Mouse (Mus musculus) liver, embryonic 13.5 days (tissue): ENCODE data around the gene Map2k6. TPM values are rescaled to one million over a fixed set of nuclear protein-coding genes. Genes with fewer than 3 reads are reported as not detected.
A peak's percentile ranks its signal among the peaks of the same experiment; 100 is the strongest.

Experiments used
- ATAC-seq: fragments of 200-750 bp; cut with Nextera tagmentation; 2 replicates; pipeline ENCODE4 v1.8.0; 2017; ENCODE audit warnings: low read depth, mild to moderate bottlenecking, moderate number of reproducible peaks, moderate library complexity
- DNase-seq: peaks from one replicate; pipeline ENCODE4 v3.0.0; 2022
- H3K27ac ChIP-seq: fragments of 300-500 bp; sonication (generic); 2 replicates; pipeline ENCODE4 v1.5.1; 2015; ENCODE audit warnings: moderate library complexity, mild to moderate bottlenecking, inconsistent platforms
- H3K27me3 ChIP-seq: fragments of 300-500 bp; sonication (generic); 2 replicates; pipeline ENCODE4 v1.6.1; 2015; ENCODE audit warnings: mild to moderate bottlenecking, inconsistent platforms
- H3K36me3 ChIP-seq: fragments of 300-500 bp; sonication (generic); 2 replicates; pipeline ENCODE4 v1.6.1; 2015; ENCODE audit warnings: mild to moderate bottlenecking, inconsistent platforms
- H3K4me1 ChIP-seq: fragments of 300-500 bp; sonication (generic); replicated peaks from 2 replicates; pipeline ENCODE4 v1.6.1; 2015; ENCODE audit warnings: inconsistent platforms
- H3K4me2 ChIP-seq: fragments of 300-500 bp; sonication (generic); 2 replicates; pipeline ENCODE4 v1.6.1; 2015; ENCODE audit warnings: inconsistent platforms, mild to moderate bottlenecking, moderate library complexity
- H3K4me3 ChIP-seq: fragments of 300-500 bp; sonication (generic); replicated peaks from 2 replicates; pipeline ENCODE4 v1.5.1; 2015; ENCODE audit warnings: mild to moderate bottlenecking, inconsistent platforms
- H3K9ac ChIP-seq: fragments of 300-500 bp; sonication (generic); 2 replicates; pipeline ENCODE4 v1.6.1; 2015; ENCODE audit warnings: mild to moderate bottlenecking, inconsistent platforms
- H3K9me3 ChIP-seq: fragments of 300-500 bp; sonication (generic); replicated peaks from 2 replicates; pipeline ENCODE4 v1.6.1; 2016; ENCODE audit warnings: inconsistent platforms
- WGBS: fragments of 180-500 bp; shearing (Covaris S2); methylation state at CpG from one replicate; pipeline ENCODE4 v1.1.7; 2015; ENCODE audit not compliant: insufficient replicate concordance; 5-methylcytosine and 5-hydroxymethylcytosine counted together
- polyA plus RNA-seq: library from polyadenylated mRNA; unstranded; fragments of >200 nt; fragmentation: Nextera tagmentation; extraction: Ambion mirVana; gene quantifications from 2 replicates; pipeline ENCODE4 v1.2.1, GENCODE M21; 2015

Gene Map2k6
- polyA plus RNA-seq, 1 experiment from 2014 or later, result 4.4 TPM

- DNase-seq (no peak), ATAC-seq (no peak)
- 78% methylated on average over 12 of the region's 12 CpGs for whole genome bisulfite sequencing
- Histone ChIP-seq H3K36me3 (no peaks in the 10 kb centered on the region), H3K9ac (no peak overlapping the region), H3K4me1 (peaks cover 17% of the 10 kb centered on the region), H3K27ac (no peak overlapping the region), H3K4me2 (no peak overlapping the region), H3K4me3 (no peak overlapping the region), H3K9me3 (peaks cover 3% of the 10 kb centered on the region; the same call in 1 of the 2 replicates), H3K27me3 (no peaks in the 10 kb centered on the region)
Observed at GRCm38 (mm10) chr11:110436998-110437397, 38.1 kb downstream of the Map2k6 start.

DNA sequence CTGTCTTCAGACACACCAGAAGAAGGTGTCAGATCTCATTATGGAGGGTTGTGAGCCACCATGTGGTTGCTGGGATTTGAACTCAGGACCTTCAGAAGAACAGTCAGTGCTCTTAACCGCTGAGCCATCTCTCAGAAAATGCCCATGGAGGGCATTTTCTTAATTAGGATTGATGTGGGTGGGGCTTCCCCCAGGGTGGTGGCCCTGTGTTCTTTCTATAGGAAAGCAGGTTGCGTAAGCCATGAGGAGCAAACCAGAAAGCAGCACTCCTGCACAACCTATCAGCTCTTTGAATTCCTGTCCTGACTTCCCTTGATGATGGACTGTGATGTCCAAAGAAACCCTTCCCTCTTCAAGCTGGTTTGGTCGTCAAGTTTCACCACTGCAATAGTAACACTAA lies 39.2 kb downstream of the Map2k6 start:
- no peak overlapping the region for H3K9ac ChIP-seq
- H3K9me3 ChIP-seq, result peaks cover 3% of the 10 kb centered on the region; the same call in 1 of the 2 replicates
- H3K4me1 ChIP-seq, result peaks cover 17% of the 10 kb centered on the region
- no peak for ATAC-seq
- H3K36me3 ChIP-seq, result no peaks in the 10 kb centered on the region
- DNase-seq, result no peak
- H3K27ac ChIP-seq, result no peak overlapping the region
- 76% methylated on average over 3 of the region's 3 CpGs for WGBS
- H3K27me3 ChIP-seq, result no peaks in the 10 kb centered on the region
- no peak overlapping the region for H3K4me3 ChIP-seq
- no peak overlapping the region for H3K4me2 ChIP-seq

DNA sequence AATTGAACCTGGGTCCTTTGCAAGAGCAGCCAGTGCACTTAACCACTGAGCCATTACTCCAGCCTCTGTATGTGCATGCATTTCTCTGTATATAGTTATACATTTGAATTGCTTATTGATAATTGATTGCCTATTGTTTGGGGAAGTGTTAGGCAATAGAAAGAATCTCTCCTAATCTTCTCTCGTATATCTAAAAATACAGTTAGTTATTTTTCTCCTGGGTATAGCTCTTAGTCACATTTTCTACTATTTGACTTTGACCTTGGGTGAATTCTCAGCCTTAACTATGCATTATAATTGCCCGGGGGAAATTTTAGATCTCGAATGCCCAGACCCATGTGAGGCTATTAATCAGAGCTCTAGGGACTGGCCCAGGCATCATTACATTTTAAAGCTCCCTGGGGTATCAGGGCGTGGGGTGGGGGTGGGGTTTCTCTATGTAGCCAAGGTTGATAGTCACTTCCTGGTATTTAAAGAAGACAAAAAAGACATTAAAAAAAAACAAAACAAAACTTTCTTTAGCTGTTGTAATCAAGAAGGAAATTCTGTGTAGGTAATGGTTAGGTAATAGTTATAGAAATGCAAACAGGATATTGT lies 39.9 kb downstream of the Map2k6 start:
- Histone ChIP-seq H3K27ac (no peak overlapping the region), H3K9ac (no peak overlapping the region), H3K27me3 (no peaks in the 10 kb centered on the region), H3K4me3 (no peak overlapping the region), H3K9me3 (peaks cover 3% of the 10 kb centered on the region; the same call in 1 of the 2 replicates), H3K4me2 (no peak overlapping the region), H3K4me1 (peaks cover 17% of the 10 kb centered on the region), H3K36me3 (no peaks in the 10 kb centered on the region)
- ATAC-seq, result no peak
- 44% methylated on average over 4 of the region's 4 CpGs for WGBS
- DNase-seq, result no peak

DNA sequence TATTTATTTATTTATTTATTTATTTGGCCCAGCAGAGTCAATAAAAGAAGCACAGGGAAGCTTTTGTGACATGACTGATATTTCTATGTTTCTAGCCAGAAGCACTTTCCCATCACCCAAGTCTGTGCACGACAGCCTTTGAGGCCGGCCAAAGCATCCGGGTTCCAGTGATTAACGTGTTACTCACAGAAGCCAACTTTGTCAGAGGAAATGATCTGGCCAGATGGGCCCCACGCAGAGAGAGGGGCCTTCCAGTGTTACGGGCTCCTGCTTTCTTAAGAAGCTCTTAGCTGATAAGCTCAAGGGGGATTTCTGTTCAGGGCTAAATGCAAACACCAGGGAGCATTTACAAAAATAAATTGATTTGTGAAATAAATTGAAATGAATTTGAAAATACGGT lies 40.4 kb downstream of the Map2k6 start:
- Histone ChIP-seq H3K4me2 (no peak overlapping the region), H3K27me3 (no peaks in the 10 kb centered on the region), H3K4me3 (no peak overlapping the region), H3K9me3 (peaks cover 3% of the 10 kb centered on the region; the same call in 1 of the 2 replicates), H3K9ac (no peak overlapping the region), H3K27ac (0 out of 2 replicates have a peak overlapping the region, but pooled peaks have one; percentile 5), H3K4me1 (peaks cover 17% of the 10 kb centered on the region), H3K36me3 (no peaks in the 10 kb centered on the region)
- DNase-seq, result no peak
- ATAC-seq, result peak; percentile 71
- 20% methylated on average over 7 of the region's 7 CpGs for WGBS

GRCm38 (mm10) chr11:110444576-110444975 lies 45.7 kb downstream of the Map2k6 start:
- Histone ChIP-seq H3K27me3 (no peaks in the 10 kb centered on the region), H3K36me3 (no peaks in the 10 kb centered on the region), H3K4me1 (peaks cover 22% of the 10 kb centered on the region), H3K4me2 (no peak overlapping the region), H3K9me3 (peaks cover 3% of the 10 kb centered on the region; the same call in 1 of the 2 replicates), H3K4me3 (no peak overlapping the region), H3K27ac (no peak overlapping the region), H3K9ac (no peak overlapping the region)
- ATAC-seq (no peak), DNase-seq (no peak)
- 70% methylated on average over 6 of the region's 6 CpGs for WGBS

DNA sequence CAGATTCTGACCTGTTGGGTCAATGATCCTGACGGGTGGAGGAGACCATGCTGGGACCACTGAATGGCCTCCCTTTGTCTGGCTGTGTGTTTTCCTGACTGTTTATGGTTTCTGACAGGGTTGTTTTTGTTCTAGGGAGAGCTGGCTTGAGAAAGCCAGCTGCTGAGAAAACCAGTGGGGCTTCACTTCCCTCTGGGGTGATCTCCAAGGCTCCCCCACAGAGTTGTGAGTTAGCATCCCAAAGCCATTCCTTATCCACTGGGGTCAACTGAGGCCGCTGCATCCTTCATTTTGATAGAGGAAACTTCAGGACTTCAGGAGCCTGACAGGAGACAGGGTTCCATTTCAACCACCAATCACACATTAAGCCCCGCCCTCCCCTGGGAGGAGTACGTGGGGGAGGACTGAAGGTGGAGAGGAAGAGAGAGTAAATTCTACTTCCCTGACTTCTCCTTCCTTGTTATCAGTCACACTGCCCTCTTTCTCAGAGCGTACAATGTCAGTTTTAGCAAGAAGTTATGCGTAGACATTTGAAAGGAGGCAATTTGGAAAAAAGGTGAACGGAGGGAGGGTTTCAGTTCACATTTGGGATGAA lies 49.3 kb downstream of the Map2k6 start:
- H3K36me3 ChIP-seq, result no peaks in the 10 kb centered on the region
- ATAC-seq (peak; percentile 91), DNase-seq (peak; percentile 68)
- H3K27me3 ChIP-seq, result no peaks in the 10 kb centered on the region
- no peaks in the 10 kb centered on the region for H3K9me3 ChIP-seq
- peaks cover 45% of the 10 kb centered on the region for H3K4me1 ChIP-seq
- WGBS, result 5% methylated on average over 7 of the region's 7 CpGs
- peak overlapping the region; percentile 81 for H3K4me2 ChIP-seq
- H3K4me3 ChIP-seq, result peak overlapping the region; percentile 57
- peak overlapping the region; percentile 67 for H3K9ac ChIP-seq
- H3K27ac ChIP-seq, result peak overlapping the region; percentile 76

DNA sequence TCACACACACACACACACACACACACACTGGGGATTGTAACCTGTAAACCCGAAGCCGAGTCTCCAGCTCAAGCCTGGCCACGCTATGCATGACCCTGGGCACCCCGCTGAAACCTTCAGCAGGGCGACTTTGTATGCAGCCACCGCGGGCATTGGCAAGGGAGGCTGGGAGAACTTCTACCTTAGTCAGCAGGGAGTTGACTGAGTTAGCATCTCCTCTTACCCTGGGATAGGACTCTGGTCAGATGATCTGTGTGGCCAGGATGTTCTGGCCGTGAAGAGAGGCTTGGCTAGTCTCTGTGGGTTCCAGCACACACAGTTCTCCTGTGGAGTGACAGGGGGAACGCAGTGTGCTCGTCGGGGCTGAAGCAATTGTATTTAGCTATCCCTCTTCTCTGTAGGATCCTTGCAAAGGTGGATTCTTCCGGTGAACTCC lies 49.8 kb downstream of the Map2k6 start:
- peaks cover 45% of the 10 kb centered on the region for H3K4me1 ChIP-seq
- peak overlapping the region; percentile 76 for H3K27ac ChIP-seq
- peak overlapping the region; percentile 57 for H3K4me3 ChIP-seq
- no peaks in the 10 kb centered on the region for H3K36me3 ChIP-seq
- ATAC-seq, result peak; percentile 80
- DNase-seq, result peak; percentile 10
- 7% methylated on average over 12 of the region's 12 CpGs for WGBS
- H3K4me2 ChIP-seq, result peak overlapping the region; percentile 81
- H3K27me3 ChIP-seq, result no peaks in the 10 kb centered on the region
- H3K9me3 ChIP-seq, result no peaks in the 10 kb centered on the region
- peak overlapping the region; percentile 67 for H3K9ac ChIP-seq

DNA sequence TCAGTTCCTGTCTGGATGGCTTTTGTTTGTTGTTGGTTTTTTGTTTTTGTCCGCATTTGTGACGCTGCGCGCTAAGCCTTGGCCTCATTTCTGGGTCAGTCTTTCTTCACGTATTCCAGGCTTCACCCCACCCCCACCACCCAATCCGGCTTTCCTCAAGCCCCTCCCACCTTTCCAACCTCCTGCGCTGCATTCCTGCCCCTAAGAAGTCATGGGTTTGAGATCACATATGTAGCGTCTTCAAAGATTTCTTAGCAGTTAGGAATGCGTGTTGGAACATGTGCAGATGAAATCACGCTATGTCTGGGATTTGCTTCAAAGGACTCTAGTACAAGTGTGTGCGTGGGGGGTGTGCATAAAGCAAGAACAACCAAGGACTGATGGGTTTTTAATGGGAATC lies 50.3 kb downstream of the Map2k6 start:
- 45% methylated on average over 11 of the region's 11 CpGs for WGBS
- Histone ChIP-seq H3K27ac (peak overlapping the region; percentile 76; the same call in 1 of the 2 replicates), H3K9ac (peak overlapping the region; percentile 67), H3K36me3 (no peaks in the 10 kb centered on the region), H3K4me2 (peak overlapping the region; percentile 81), H3K4me1 (peaks cover 45% of the 10 kb centered on the region), H3K4me3 (peak overlapping the region; percentile 57), H3K9me3 (no peaks in the 10 kb centered on the region), H3K27me3 (no peaks in the 10 kb centered on the region)
- ATAC-seq (no peak), DNase-seq (no peak)

DNA sequence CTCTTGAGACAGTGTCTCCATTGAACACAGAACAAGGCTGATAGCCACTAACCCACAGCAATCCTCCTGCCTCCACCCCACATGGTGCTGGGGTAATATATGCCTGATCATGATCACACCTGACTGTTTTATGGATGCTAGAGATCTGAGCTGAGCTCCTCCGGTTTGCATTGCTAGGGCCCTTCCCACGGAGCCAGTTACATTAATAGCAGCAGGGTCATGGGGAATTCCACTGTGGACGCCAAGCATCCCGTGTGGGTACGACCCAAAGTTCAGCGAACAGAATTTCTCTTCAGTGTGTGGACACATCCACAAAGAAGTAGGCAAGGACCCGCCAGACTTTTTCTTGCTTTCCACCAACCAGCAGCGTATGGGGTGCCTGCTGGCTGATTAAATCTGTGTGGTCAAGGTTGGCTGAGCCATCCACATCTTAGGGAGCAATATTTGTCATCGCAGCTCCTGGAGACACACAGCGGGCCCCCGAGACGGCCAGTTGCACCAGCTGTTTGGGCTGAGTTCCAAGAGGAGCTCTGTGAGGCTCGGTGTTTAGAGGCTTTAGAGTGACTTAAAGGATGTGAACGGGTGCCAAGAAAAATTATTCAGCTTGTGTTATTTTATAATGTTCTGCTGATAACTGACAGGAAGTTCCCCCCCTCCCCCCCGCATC lies 51.3 kb downstream of the Map2k6 start:
- H3K9ac ChIP-seq, result no peak overlapping the region
- 62% methylated on average over 15 of the region's 15 CpGs for WGBS
- no peak for DNase-seq
- ATAC-seq, result no peak
- H3K27ac ChIP-seq, result no peak overlapping the region
- no peaks in the 10 kb centered on the region for H3K9me3 ChIP-seq
- no peak overlapping the region for H3K4me2 ChIP-seq
- no peak overlapping the region for H3K4me3 ChIP-seq
- H3K4me1 ChIP-seq, result peaks cover 45% of the 10 kb centered on the region
- H3K27me3 ChIP-seq, result no peaks in the 10 kb centered on the region
- no peaks in the 10 kb centered on the region for H3K36me3 ChIP-seq

DNA sequence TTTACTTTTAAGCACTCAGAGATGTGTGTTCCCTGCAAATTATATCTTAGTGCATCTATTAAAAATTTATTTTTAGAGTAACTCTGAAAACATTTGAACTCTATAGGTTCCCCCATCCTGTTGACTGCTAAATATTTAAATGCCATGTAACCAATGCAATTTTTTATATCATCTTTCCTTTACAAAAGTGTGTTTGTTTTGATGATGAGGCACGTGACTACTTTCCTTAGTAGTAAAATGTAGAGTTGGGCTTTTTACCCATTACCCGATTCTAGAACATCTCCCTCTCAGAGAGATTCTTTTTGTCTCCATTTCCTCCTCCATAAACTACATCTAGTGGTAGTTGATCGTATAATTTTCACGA lies 51.8 kb downstream of the Map2k6 start:
- 78% methylated on average over 4 of the region's 4 CpGs for WGBS
- H3K4me1 ChIP-seq, result peaks cover 48% of the 10 kb centered on the region
- no peak overlapping the region for H3K4me3 ChIP-seq
- H3K4me2 ChIP-seq, result no peak overlapping the region
- no peaks in the 10 kb centered on the region for H3K27me3 ChIP-seq
- ATAC-seq (no peak), DNase-seq (no peak)
- H3K27ac ChIP-seq, result no peak overlapping the region
- H3K36me3 ChIP-seq, result no peaks in the 10 kb centered on the region
- no peaks in the 10 kb centered on the region for H3K9me3 ChIP-seq
- H3K9ac ChIP-seq, result no peak overlapping the region

GRCm38 (mm10) chr11:110451590-110451989 lies 52.7 kb downstream of the Map2k6 start:
- Histone ChIP-seq H3K9ac (no peak overlapping the region), H3K4me3 (no peak overlapping the region), H3K9me3 (no peaks in the 10 kb centered on the region), H3K27me3 (no peaks in the 10 kb centered on the region), H3K36me3 (no peaks in the 10 kb centered on the region), H3K27ac (no peak overlapping the region), H3K4me2 (no peak overlapping the region), H3K4me1 (peaks cover 56% of the 10 kb centered on the region)
- ATAC-seq (0 out of 2 replicates have a peak, but pooled peaks have one; percentile 13), DNase-seq (no peak)
- WGBS, result 55% methylated on average over 7 of the region's 7 CpGs
